Mouse (Mus musculus) heart, adult 2 months (tissue): ENCODE data around the gene Nsd1. TPM values are rescaled to one million over a fixed set of nuclear protein-coding genes. Genes with fewer than 3 reads are reported as not detected.

Source experiments
- DNase-seq, 2 experiments: peaks; one replicate each; pipeline ENCODE4 v3.0.0; 2021
- H3K27ac ChIP-seq: fragments of 200-600 bp; 2 replicates; pipeline ENCODE4 v1.8.1; 2022
- H3K27me3 ChIP-seq: fragments of 200-500 bp; 2 replicates; pipeline ENCODE4 v1.6.1; 2012; ENCODE audit warnings: mild to moderate bottlenecking, low read length, inconsistent platforms, mixed read lengths; ENCODE audit not compliant: control insufficient read depth, insufficient read depth
- H3K36me3 ChIP-seq: fragments of 200-500 bp; 2 replicates; pipeline ENCODE4 v1.6.1; 2012; ENCODE audit warnings: low read length, inconsistent platforms; ENCODE audit not compliant: control insufficient read depth, insufficient read depth
- H3K4me1 ChIP-seq: fragments of 200-500 bp; 2 replicates; pipeline ENCODE4 v1.6.1; 2011; ENCODE audit warnings: low read length; ENCODE audit not compliant: control insufficient read depth, insufficient read depth
- H3K4me3 ChIP-seq: fragments of 200-600 bp; 2 replicates; pipeline ENCODE4 v1.8.1; 2022
- H3K79me2 ChIP-seq: fragments of 200-500 bp; replicated peaks from 2 replicates; pipeline ENCODE4 v1.6.1; 2012; ENCODE audit warnings: mild to moderate bottlenecking, inconsistent platforms, low read length, moderate library complexity, mixed read lengths; ENCODE audit not compliant: control insufficient read depth, insufficient read depth
- H3K9ac ChIP-seq: fragments of 200-500 bp; 2 replicates; pipeline ENCODE4 v1.6.1; 2012; ENCODE audit warnings: low read depth, mild to moderate bottlenecking, control low read depth, inconsistent platforms, low read length, mixed read lengths
- CTCF ChIP-seq: fragments of 200-600 bp; IDR thresholded peaks from 2 replicates; pipeline ENCODE4 v1.8.1; 2022; ENCODE audit warnings: antibody characterized with exemption, mild to moderate bottlenecking, moderate library complexity
- EP300 ChIP-seq: fragments of 200-500 bp; IDR thresholded peaks from 2 replicates; pipeline ENCODE4 v1.6.1; 2011; ENCODE audit warnings: low read depth, low read length, control low read depth; ENCODE audit not compliant: insufficient read depth
- POLR2A ChIP-seq: fragments of 200-500 bp; IDR thresholded peaks from 2 replicates; pipeline ENCODE4 v1.6.1; 2011; ENCODE audit warnings: mild to moderate bottlenecking, low read depth, low read length, control low read depth; ENCODE audit not compliant: insufficient read depth
- WGBS: fragments of 180-500 bp; shearing (Covaris S2); methylation state at CpG from one replicate; pipeline ENCODE4 v1.1.7; 2018; 5-methylcytosine and 5-hydroxymethylcytosine counted together
- intact Hi-C: fragments of 180-260 bp; cut with DNase I; formaldehyde crosslinking; loops from one replicate; pipeline ENCODE4 v1.15.1; 2025
- polyA plus RNA-seq: library from polyadenylated mRNA; depleted of rRNA; stranded (reverse); fragments of >200 nt; gene quantifications from 2 replicates; pipeline ENCODE4 v1.2.3, GENCODE M21; 2012
- total RNA-seq, 2 experiments: library from RNA; stranded (reverse); gene quantifications; 2 replicates each; pipeline ENCODE4 v1.2.3; 2021

Nsd1 gene
- total and polyA plus RNA-seq, 3 experiments: 11.0 to 55.8 (median 52.5) TPM

- no peak for TF ChIP-seq CTCF
- no peak for TF ChIP-seq EP300
- TF ChIP-seq POLR2A: no peak
- 68% methylated on average over 3 of the region's 3 CpGs for WGBS
- H3K36me3 ChIP-seq: peaks cover 4% of the 10 kb centered on the region
These were observed 108.8 kb downstream of the Nsd1 start for GRCm38 (mm10) chr13:55318351-55318750.

GRCm38 (mm10) chr13:55319931-55320533, 110.5 kb downstream of the Nsd1 start, which contains the start of gene Prelid1:
TSS of gene Prelid1 (plus strand) at chr13:55320500.
- intact Hi-C loops: loop anchor here (5.0 to 10.0 kb wide), 3 partner anchors 108 to 215 kb away; partner anchors contain the start of genes Uimc1 and Zfp346
- H3K27ac ChIP-seq: peak within 1 kb of the TSS; percentile 85

More at GRCm38 (mm10) chr13:55318351-55318750, 108.8 kb downstream of the Nsd1 start:
- no peak for DNase-seq
- no peaks in the 10 kb centered on the region for H3K27me3 ChIP-seq
- intact Hi-C loops: no loop called here
- peaks cover 3% of the 10 kb centered on the region for H3K4me1 ChIP-seq
- H3K9ac ChIP-seq: no peak overlapping the region
- H3K27ac ChIP-seq: no peak overlapping the region
- peaks cover 3% of the 10 kb centered on the region for H3K79me2 ChIP-seq
- no peak overlapping the region for H3K4me3 ChIP-seq

GRCm38 (mm10) chr13:55321434-55322129, 112.0 kb downstream of the Nsd1 start, which contains the start of gene Rab24:
TSS of gene Rab24 (minus strand) at chr13:55321946.
- WGBS: under 1% methylated on average over 72 of the region's 73 CpGs
- no peaks in the 10 kb centered on the region for H3K36me3 ChIP-seq
- peaks cover 3% of the 10 kb centered on the region; the same call in 1 of the 2 replicates for H3K79me2 ChIP-seq
- DNase-seq: peak; percentile 92
- H3K4me1 ChIP-seq: peaks cover 3% of the 10 kb centered on the region
- peak within 1 kb of the TSS; percentile 85 for H3K27ac ChIP-seq
- intact Hi-C loops: loop anchor here (5.0 to 10.0 kb wide), 3 partner anchors 109 to 217 kb away; partner anchors contain the start of genes Uimc1 and Zfp346
- no peaks in the 10 kb centered on the region for H3K27me3 ChIP-seq
- no peak for TF ChIP-seq CTCF
- no peak for TF ChIP-seq EP300
- peak; percentile 78 for TF ChIP-seq POLR2A
- H3K4me3 ChIP-seq: peak within 1 kb of the TSS; percentile 84
- H3K9ac ChIP-seq: peak within 1 kb of the TSS; percentile 90

More at GRCm38 (mm10) chr13:55319931-55320533, 110.5 kb downstream of the Nsd1 start, which contains the start of gene Prelid1:
- 42% methylated on average over 4 of the region's 4 CpGs for WGBS
- no peak for DNase-seq
- H3K36me3 ChIP-seq: no peaks in the 10 kb centered on the region
- H3K79me2 ChIP-seq: peaks cover 3% of the 10 kb centered on the region; the same call in 1 of the 2 replicates
- peaks cover 3% of the 10 kb centered on the region for H3K4me1 ChIP-seq
- no peak for TF ChIP-seq EP300
- TF ChIP-seq POLR2A: no peak
- TF ChIP-seq CTCF: no peak
- H3K27me3 ChIP-seq: no peaks in the 10 kb centered on the region
- H3K4me3 ChIP-seq: peak within 1 kb of the TSS; percentile 84
- H3K9ac ChIP-seq: peak within 1 kb of the TSS; percentile 90

- Histone ChIP-seq H3K27ac (peak overlapping the region; percentile 85), H3K9ac (peak overlapping the region; percentile 90), H3K4me3 (peak overlapping the region; percentile 84), H3K79me2 (peaks cover 3% of the 10 kb centered on the region; the same call in 1 of the 2 replicates), H3K27me3 (no peaks in the 10 kb centered on the region), H3K36me3 (no peaks in the 10 kb centered on the region), H3K4me1 (peaks cover 3% of the 10 kb centered on the region)
- intact Hi-C loops: loop anchor here (5.0 to 10.0 kb wide), 3 partner anchors 110 to 217 kb away; partner anchors contain the start of genes Uimc1 and Zfp346
- DNase-seq: no peak
- under 1% methylated on average over 31 of the region's 31 CpGs for WGBS
- no peak for TF ChIP-seq POLR2A
- TF ChIP-seq EP300: no peak
- TF ChIP-seq CTCF: peak; percentile 54
These were observed 112.7 kb downstream of the Nsd1 start for GRCm38 (mm10) chr13:55322130-55322825.

- no peak for TF ChIP-seq POLR2A
- TF ChIP-seq EP300: no peak
- TF ChIP-seq CTCF: no peak
- 74% methylated on average over 11 of the region's 11 CpGs for WGBS
- intact Hi-C loops: loop anchor here (10.0 kb wide), 1 partner anchor 221 kb away; the partner anchor contains the start of genes Uimc1 and Zfp346
- peaks cover 3% of the 10 kb centered on the region; the same call in 1 of the 2 replicates for H3K79me2 ChIP-seq
- H3K27ac ChIP-seq: no peak overlapping the region
- H3K4me1 ChIP-seq: peaks cover 4% of the 10 kb centered on the region
- H3K9ac ChIP-seq: no peak overlapping the region
- DNase-seq: no peak
- no peaks in the 10 kb centered on the region for H3K27me3 ChIP-seq
- no peak overlapping the region for H3K4me3 ChIP-seq
- H3K36me3 ChIP-seq: no peaks in the 10 kb centered on the region
These were observed 116.0 kb downstream of the Nsd1 start for GRCm38 (mm10) chr13:55325596-55325995.
